Mouse (Mus musculus) neural tube, embryonic 12.5 days (tissue): Measurements from ENCODE around the gene Mrpl48. TPM values are rescaled to one million over a fixed set of nuclear protein-coding genes. Genes with fewer than 3 reads are reported as not detected.
A peak's percentile ranks its signal among the peaks of the same experiment; 100 is the strongest.

Source experiments
- ATAC-seq: fragments of 200-750 bp; cut with Nextera tagmentation; 2 replicates; pipeline ENCODE4 v1.8.0; 2017; ENCODE audit warnings: low read depth, mild to moderate bottlenecking, moderate TSS enrichment, moderate library complexity; ENCODE audit not compliant: low FRiP score
- H3K27ac ChIP-seq: fragments of 300-500 bp; sonication (generic); 2 replicates; pipeline ENCODE4 v1.5.1; 2016
- H3K27me3 ChIP-seq: fragments of 300-500 bp; sonication (generic); replicated peaks from 2 replicates; pipeline ENCODE4 v1.6.1; 2016; ENCODE audit warnings: mild to moderate bottlenecking
- H3K36me3 ChIP-seq: fragments of 300-500 bp; sonication (generic); 2 replicates; pipeline ENCODE4 v1.6.1; 2016; ENCODE audit warnings: mild to moderate bottlenecking
- H3K4me1 ChIP-seq: fragments of 300-500 bp; sonication (generic); 2 replicates; pipeline ENCODE4 v1.6.1; 2016
- H3K4me2 ChIP-seq: fragments of 300-500 bp; sonication (generic); replicated peaks from 2 replicates; pipeline ENCODE4 v1.6.1; 2016; ENCODE audit warnings: mild to moderate bottlenecking
- H3K4me3 ChIP-seq: fragments of 300-500 bp; sonication (generic); 2 replicates; pipeline ENCODE4 v1.5.1; 2016
- H3K9ac ChIP-seq: fragments of 300-500 bp; sonication (generic); 2 replicates; pipeline ENCODE4 v1.6.1; 2016; ENCODE audit warnings: mild to moderate bottlenecking
- H3K9me3 ChIP-seq: fragments of 300-500 bp; sonication (generic); 2 replicates; pipeline ENCODE4 v1.6.1; 2016; ENCODE audit warnings: mild to moderate bottlenecking
- WGBS: fragments of 180-500 bp; shearing (Covaris S2); methylation state at CpG from one replicate; pipeline ENCODE4 v1.1.7; 2016; 5-methylcytosine and 5-hydroxymethylcytosine counted together
- polyA plus RNA-seq: library from polyadenylated mRNA; unstranded; fragments of >200 nt; fragmentation: Nextera tagmentation; extraction: Ambion mirVana; gene quantifications from 2 replicates; pipeline ENCODE4 v1.2.1, GENCODE M21; 2016

The Mrpl48 gene
- polyA plus RNA-seq = 68.5 and 69.9 TPM in 2 replicates

- Histone ChIP-seq H3K27me3 (peaks cover 3% of the 10 kb centered on the region; the same call in 1 of the 2 replicates), H3K27ac (peak within 1 kb of the TSS; percentile 99), H3K9ac (peak within 1 kb of the TSS; percentile 99), H3K36me3 (no peaks in the 10 kb centered on the region), H3K9me3 (no peaks in the 10 kb centered on the region), H3K4me2 (peak within 1 kb of the TSS; percentile 69), H3K4me1 (peaks cover 10% of the 10 kb centered on the region), H3K4me3 (peak within 1 kb of the TSS; percentile 97)
- ATAC-seq = peak; percentile 52
- 0% methylated on average over 42 of the region's 43 CpGs for WGBS
Observed at GRCm38 (mm10) chr7:100608130-100608741, at the start of gene Mrpl48. TSS of gene Mrpl48 (minus strand) at chr7:100608301.

GRCm38 (mm10) chr7:100656739-100657138 is 48.6 kb upstream of the Mrpl48 start:
- H3K27ac ChIP-seq = no peak overlapping the region
- H3K36me3 ChIP-seq = no peaks in the 10 kb centered on the region
- no peak overlapping the region for H3K9ac ChIP-seq
- no peak for ATAC-seq
- H3K9me3 ChIP-seq = no peaks in the 10 kb centered on the region
- no peaks in the 10 kb centered on the region for H3K27me3 ChIP-seq
- peaks cover 18% of the 10 kb centered on the region for H3K4me1 ChIP-seq
- 47% methylated on average over 5 of the region's 5 CpGs for WGBS
- no peak overlapping the region for H3K4me3 ChIP-seq
- no peak overlapping the region for H3K4me2 ChIP-seq

DNA sequence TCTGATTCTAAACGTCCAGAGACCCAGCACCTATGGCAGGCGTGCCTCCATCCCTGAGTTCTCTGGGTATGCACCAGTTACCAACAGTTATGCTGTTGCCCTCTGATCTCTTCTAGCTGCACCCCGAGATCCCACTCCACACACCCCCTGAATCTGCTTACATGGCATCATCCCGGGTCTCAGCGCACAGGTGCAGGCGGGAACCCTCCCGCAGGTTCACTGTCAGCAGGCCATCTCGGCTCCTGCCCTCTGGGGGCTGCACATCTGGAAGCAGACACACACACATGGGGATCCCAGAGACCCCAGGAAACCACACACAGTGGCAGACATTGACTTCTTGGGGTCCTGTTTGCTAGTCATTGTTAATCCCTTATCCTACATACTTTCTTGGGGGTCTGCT is 46.3 kb upstream of the Mrpl48 start:
- Histone ChIP-seq H3K9ac (no peak overlapping the region), H3K4me1 (peaks cover 18% of the 10 kb centered on the region), H3K27ac (peak overlapping the region; percentile 28; the same call in 1 of the 2 replicates), H3K9me3 (no peaks in the 10 kb centered on the region), H3K4me2 (no peak overlapping the region), H3K36me3 (no peaks in the 10 kb centered on the region), H3K27me3 (no peaks in the 10 kb centered on the region), H3K4me3 (no peak overlapping the region)
- no peak for ATAC-seq
- 81% methylated on average over 8 of the region's 8 CpGs for WGBS

DNA sequence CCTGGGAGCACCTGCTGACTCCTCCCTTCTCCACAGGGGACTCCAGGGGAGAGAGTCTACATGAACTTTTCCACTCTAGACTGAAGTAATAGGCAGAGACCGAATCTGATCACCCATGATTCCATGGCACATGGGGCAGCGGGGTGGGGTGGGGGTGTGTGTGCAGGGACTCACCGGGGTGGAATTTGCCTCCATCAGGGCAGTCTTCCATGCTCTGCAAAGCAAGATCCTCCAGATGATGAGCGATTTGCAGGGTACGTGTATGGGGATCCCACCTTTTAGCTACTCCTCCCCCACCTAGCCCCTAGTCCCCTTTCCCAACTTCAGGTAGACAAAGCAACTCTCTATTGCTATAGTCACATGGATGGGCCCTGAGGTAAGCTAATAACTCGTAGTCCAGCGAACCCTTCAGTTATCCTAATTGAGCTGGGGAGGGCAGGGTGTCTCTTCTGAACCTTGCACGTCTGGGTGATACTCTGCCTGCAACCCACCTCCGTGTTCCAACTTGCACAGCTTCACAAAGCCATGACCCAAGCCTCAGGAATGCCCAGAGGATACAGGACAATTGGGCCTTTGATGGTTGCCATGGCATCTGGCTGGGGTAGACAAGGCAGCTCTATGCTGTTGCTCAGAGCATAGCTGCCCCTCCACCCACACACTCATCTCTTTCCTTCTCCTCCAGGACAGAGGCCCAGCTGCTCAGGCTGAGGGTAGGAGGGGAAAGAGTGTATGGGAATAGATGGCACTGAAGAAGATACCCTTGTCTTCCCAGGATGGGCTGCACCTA is 45.6 kb upstream of the Mrpl48 start:
- 0 out of 2 replicates have a peak, but pooled peaks cover 3% of the 10 kb centered on the region for H3K36me3 ChIP-seq
- H3K9ac ChIP-seq = no peak overlapping the region
- no peak overlapping the region for H3K4me3 ChIP-seq
- no peak overlapping the region for H3K27ac ChIP-seq
- peaks cover 18% of the 10 kb centered on the region for H3K4me1 ChIP-seq
- H3K27me3 ChIP-seq = no peaks in the 10 kb centered on the region
- WGBS = 58% methylated on average over 9 of the region's 9 CpGs
- H3K4me2 ChIP-seq = no peak overlapping the region
- H3K9me3 ChIP-seq = no peaks in the 10 kb centered on the region
- ATAC-seq = peak; percentile 84

DNA sequence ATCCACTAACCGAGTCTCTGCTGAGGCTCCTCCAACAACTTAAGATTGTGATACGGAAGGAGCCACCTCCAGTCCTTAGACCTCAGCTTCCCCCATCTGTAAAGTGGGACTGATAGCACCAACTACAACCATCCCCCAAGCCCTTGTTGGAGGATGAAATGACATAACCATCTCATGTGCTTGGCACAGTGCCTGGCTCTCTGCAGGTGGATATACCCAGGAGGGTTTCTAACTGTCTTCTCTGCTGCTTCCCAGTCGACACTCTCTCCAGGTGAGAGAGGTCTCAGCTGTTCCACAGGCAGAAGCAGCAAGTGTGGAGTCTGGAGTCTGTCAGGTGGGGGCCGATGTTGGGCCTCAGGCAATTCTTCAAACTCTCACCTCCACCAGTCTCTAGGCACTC is 42.9 kb upstream of the Mrpl48 start:
- peaks cover 13% of the 10 kb centered on the region for H3K4me1 ChIP-seq
- ATAC-seq = no peak
- H3K4me3 ChIP-seq = no peak overlapping the region
- H3K27me3 ChIP-seq = no peaks in the 10 kb centered on the region
- 0 out of 2 replicates have a peak, but pooled peaks cover 6% of the 10 kb centered on the region for H3K36me3 ChIP-seq
- H3K9ac ChIP-seq = no peak overlapping the region
- H3K9me3 ChIP-seq = no peaks in the 10 kb centered on the region
- no peak overlapping the region for H3K27ac ChIP-seq
- 84% methylated on average over 4 of the region's 4 CpGs for WGBS
- no peak overlapping the region for H3K4me2 ChIP-seq

- no peaks in the 10 kb centered on the region for H3K9me3 ChIP-seq
- ATAC-seq = no peak
- WGBS = 78% methylated on average over 6 of the region's 6 CpGs
- H3K4me1 ChIP-seq = peaks cover 13% of the 10 kb centered on the region
- no peak overlapping the region for H3K4me2 ChIP-seq
- H3K36me3 ChIP-seq = 0 out of 2 replicates have a peak, but pooled peaks cover 6% of the 10 kb centered on the region
- no peaks in the 10 kb centered on the region for H3K27me3 ChIP-seq
- H3K9ac ChIP-seq = no peak overlapping the region
- H3K27ac ChIP-seq = no peak overlapping the region
- H3K4me3 ChIP-seq = no peak overlapping the region
Observed at GRCm38 (mm10) chr7:100650421-100650820, 42.3 kb upstream of the Mrpl48 start.

DNA sequence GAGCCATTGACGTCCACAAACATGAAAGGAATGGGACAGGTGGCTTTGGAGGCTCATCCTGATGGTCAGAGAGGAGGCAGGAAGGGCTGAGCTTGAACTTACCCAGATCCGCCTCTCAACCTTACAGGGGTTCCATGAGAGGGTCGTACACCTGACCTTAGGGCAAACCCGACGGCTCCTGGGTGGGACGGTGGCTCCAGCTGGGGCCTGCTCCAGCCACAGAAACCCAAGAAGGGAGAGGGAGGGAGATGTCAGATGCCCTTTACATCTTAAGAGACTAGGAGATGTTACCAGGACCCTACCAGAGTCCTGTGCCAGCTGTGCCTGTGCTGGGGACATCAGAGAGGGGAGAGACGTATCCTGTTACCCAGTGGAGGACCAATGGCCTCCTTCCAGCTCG is 41.7 kb upstream of the Mrpl48 start:
- no peak for ATAC-seq
- H3K4me2 ChIP-seq = no peak overlapping the region
- H3K4me1 ChIP-seq = peaks cover 13% of the 10 kb centered on the region
- H3K9ac ChIP-seq = no peak overlapping the region
- no peak overlapping the region for H3K4me3 ChIP-seq
- no peak overlapping the region for H3K27ac ChIP-seq
- 76% methylated on average over 8 of the region's 8 CpGs for WGBS
- no peaks in the 10 kb centered on the region for H3K9me3 ChIP-seq
- H3K27me3 ChIP-seq = no peaks in the 10 kb centered on the region
- 0 out of 2 replicates have a peak, but pooled peaks cover 10% of the 10 kb centered on the region for H3K36me3 ChIP-seq

GRCm38 (mm10) chr7:100649095-100649494 is 41.0 kb upstream of the Mrpl48 start:
- Histone ChIP-seq H3K4me3 (no peak overlapping the region), H3K4me2 (no peak overlapping the region), H3K9ac (no peak overlapping the region), H3K36me3 (peaks cover 15% of the 10 kb centered on the region; the same call in 1 of the 2 replicates), H3K27me3 (no peaks in the 10 kb centered on the region), H3K9me3 (no peaks in the 10 kb centered on the region), H3K27ac (no peak overlapping the region), H3K4me1 (peaks cover 7% of the 10 kb centered on the region)
- WGBS = 89% methylated on average over 4 of the region's 4 CpGs
- ATAC-seq = no peak

DNA sequence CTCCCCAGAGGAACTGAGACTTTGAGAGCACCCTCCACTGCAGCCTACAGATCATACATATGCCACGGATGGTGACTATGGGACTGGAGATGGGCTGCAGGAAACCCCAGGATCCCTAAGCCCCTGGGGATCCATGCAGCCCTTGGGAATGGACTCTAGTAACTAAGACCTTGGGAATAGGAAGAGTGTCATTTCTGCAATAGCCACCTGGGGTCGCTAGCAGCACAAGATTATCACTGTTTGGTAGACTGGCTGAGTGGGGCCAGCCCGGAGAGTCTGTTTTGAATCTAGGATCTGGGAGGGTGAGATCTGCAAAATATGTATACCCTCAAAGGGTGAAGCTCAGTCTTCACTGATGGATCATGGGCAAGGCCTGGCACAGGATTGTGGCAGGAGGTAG is 37.0 kb upstream of the Mrpl48 start:
- no peaks in the 10 kb centered on the region for H3K27me3 ChIP-seq
- 38% methylated on average over 3 of the region's 3 CpGs for WGBS
- no peaks in the 10 kb centered on the region for H3K4me1 ChIP-seq
- no peak overlapping the region for H3K4me2 ChIP-seq
- H3K9me3 ChIP-seq = no peaks in the 10 kb centered on the region
- H3K36me3 ChIP-seq = peaks cover 19% of the 10 kb centered on the region; the same call in 1 of the 2 replicates
- no peak overlapping the region for H3K9ac ChIP-seq
- 0 out of 2 replicates have a peak, but pooled peaks have one; percentile 9 for ATAC-seq
- no peak overlapping the region for H3K4me3 ChIP-seq
- H3K27ac ChIP-seq = no peak overlapping the region

DNA sequence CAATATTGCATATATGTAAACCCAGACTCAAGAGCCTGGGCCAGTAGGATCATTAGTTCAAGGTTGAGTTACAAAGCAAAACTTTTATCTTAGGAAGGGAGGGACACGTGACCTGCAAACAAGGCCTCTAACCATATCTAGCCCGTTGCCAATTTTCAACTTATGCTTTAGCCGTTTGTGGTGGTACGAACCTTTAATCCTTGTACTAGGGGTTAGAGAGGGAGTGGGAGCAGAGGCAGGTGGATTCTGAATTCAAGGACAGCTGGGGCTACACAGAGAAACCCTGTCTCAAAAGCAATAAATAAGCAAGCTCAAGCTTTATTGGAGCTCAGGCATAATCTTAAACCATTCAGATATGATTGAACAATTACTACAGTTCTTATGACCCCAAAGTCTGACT is 34.3 kb upstream of the Mrpl48 start:
- H3K27me3 ChIP-seq = no peaks in the 10 kb centered on the region
- H3K4me2 ChIP-seq = no peak overlapping the region
- H3K36me3 ChIP-seq = peaks cover 20% of the 10 kb centered on the region; the same call in 1 of the 2 replicates
- WGBS = 93% methylated on average over 4 of the region's 4 CpGs
- no peak for ATAC-seq
- H3K4me3 ChIP-seq = no peak overlapping the region
- no peak overlapping the region for H3K9ac ChIP-seq
- no peaks in the 10 kb centered on the region for H3K9me3 ChIP-seq
- H3K27ac ChIP-seq = no peak overlapping the region
- H3K4me1 ChIP-seq = no peaks in the 10 kb centered on the region

DNA sequence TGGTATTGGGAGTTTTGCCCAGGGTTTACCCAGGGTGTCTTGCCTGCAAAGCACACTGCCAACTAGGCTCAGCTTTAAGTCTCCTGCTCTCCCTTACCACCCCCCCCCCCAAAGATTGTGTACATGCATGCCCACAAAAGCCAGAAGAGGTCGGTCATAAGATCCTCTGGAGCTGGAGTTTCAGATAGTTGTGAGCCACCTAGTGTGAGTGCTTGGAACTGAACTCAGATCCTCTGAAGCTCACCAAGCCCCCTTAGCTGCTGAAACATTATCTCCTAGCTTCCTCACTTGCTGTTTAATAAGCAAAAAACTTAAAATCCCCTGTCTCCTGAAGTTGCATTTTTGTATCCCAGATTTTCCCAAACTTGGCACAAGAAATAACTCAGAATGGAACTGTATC is 29.6 kb upstream of the Mrpl48 start:
- no peaks in the 10 kb centered on the region for H3K4me1 ChIP-seq
- no peaks in the 10 kb centered on the region for H3K27me3 ChIP-seq
- H3K36me3 ChIP-seq = peaks cover 18% of the 10 kb centered on the region; the same call in 1 of the 2 replicates
- no peak overlapping the region for H3K4me3 ChIP-seq
- ATAC-seq = no peak
- H3K4me2 ChIP-seq = no peak overlapping the region
- H3K9me3 ChIP-seq = no peaks in the 10 kb centered on the region
- H3K9ac ChIP-seq = no peak overlapping the region
- no peak overlapping the region for H3K27ac ChIP-seq
- WGBS = 24% methylated on average over 1 of the region's 1 CpGs

DNA sequence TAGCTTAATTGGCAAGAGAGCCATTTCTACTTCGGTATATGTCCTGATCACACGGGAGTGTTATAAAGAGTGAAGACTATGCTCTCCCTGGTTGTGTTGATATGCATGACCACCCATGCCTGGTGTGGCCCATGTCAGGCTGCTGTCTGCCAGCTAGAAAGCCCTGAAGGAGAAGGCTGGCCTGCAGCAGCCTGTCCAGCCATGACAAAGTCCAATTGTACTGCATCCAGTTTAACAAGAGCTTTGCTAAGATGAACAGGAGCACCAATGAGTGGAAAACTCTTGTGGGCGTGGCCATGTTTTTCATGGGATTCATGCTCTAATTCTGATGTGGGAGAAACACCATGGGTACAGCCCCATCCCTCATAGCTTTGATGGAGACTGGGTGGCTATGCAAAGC is 16.4 kb upstream of the Mrpl48 start:
- H3K4me1 ChIP-seq = no peaks in the 10 kb centered on the region
- 80% methylated on average over 3 of the region's 3 CpGs for WGBS
- no peak overlapping the region for H3K9ac ChIP-seq

More for the DNA sequence above, 16.4 kb upstream of the Mrpl48 start:
- Histone ChIP-seq H3K27ac (no peak overlapping the region), H3K4me2 (no peak overlapping the region), H3K36me3 (peaks cover under 1% of the 10 kb centered on the region; the same call in 1 of the 2 replicates), H3K27me3 (no peaks in the 10 kb centered on the region), H3K9me3 (no peaks in the 10 kb centered on the region), H3K4me3 (no peak overlapping the region)
- ATAC-seq = no peak
